Mouse (Mus musculus) 416B (cell line): ENCODE data around the gene Nr1i3.
"Not testable (repeated sequence)": the region's sequence is repeated elsewhere in the genome, so short reads cannot be mapped to it uniquely, and the experiment has no call there.

Experiments
- DNase-seq: peaks from one replicate; pipeline ENCODE4 v3.0.0; 2011; ENCODE audit warnings: low read depth

Nr1i3 gene

GRCm38 (mm10) chr1:171230215-171230614 lies 16.4 kb downstream of the Nr1i3 start:
- DNase-seq: no peak

DNA sequence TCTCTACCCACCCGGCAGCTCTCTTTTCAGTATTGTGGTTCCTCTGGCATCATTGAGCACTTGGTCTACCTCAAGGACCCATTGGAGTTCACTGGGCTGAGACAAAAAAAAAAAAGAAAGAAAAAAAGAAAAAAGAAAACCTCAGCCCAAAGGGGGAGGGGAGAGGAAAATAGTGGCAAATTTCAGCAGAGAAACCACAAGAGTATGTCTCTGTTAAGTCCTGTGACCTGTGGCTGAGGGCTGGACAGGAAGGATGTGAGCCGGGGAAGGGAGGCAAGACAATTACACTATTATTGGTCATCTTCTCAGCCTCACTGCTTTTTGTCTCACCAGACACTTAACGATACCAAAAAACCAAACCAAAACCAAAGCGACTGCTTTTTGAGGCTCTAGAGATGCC lies 18.1 kb downstream of the Nr1i3 start:
- DNase-seq: peak; percentile 96

DNA sequence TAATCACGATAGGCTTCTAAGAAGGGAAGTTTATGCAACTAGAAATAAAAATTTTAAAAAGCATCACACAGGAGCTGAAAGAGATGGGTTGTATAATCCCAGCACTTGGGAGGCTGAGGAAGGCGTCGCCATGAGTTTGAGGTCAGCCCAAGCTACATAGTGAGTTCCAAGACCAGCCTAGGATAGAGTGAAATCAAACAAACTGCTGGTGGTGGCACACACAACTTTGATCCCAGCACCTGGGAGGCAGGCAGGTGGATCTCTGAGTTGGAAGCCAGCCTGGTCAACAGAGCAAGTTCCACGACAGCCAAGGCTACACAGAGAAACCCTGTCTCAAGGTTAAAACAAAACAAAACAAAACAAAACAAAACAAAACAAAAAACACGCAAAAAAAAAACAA lies 18.6 kb downstream of the Nr1i3 start:
- no peak for DNase-seq

- peak; percentile 54 for DNase-seq
These were observed 19.3 kb downstream of the Nr1i3 start for GRCm38 (mm10) chr1:171232800-171233730.

DNA sequence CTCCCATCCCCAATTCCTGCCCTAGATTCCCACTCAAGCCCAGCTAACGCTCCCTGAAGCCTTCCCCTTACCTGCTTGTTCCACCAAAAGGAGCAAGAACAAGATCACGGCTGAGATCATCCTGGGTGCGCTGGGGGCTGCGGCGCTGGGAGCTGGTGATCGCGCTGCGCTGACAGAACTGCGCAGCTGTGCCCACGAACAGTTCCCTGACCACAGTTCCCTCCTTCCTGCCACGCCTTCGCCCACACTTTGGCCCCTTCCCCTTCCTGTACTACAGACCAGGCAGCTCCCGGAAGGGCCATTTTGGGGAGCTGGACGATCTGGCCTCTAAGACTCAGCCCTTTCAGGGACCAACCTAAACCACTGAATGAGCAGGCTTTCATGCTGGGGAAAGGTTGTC lies 20.4 kb downstream of the Nr1i3 start, which contains the start of gene Fcer1g:
Gene Fcer1g, minus strand, starts transcription at position 240 of the 400 bp plus-strand sequence.
- DNase-seq: peak; percentile 91

- DNase-seq: no peak
These were observed 20.8 kb downstream of the Nr1i3 start for GRCm38 (mm10) chr1:171234538-171234937.

GRCm38 (mm10) chr1:171235791-171236190 lies 22.0 kb downstream of the Nr1i3 start:
- no peak for DNase-seq

DNA sequence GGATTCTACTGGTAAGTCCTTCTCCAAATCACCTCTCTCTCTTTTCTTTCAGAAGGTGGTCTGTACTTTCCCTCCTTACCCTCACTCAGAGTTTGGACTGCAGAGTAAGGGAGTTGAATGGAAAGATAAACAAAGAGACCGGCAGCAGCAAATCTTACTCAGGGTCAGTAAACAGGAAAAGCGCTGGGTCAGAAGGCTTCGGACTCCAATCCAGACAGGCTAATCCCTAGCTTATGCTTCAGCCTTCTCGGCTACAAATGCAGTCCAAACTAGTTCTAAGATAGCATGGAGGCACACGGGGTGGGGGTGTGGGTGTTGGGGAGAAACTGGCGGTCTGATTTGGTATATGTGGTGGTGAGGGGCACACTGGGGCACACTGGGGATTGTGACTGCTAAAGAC lies 23.7 kb downstream of the Nr1i3 start:
- DNase-seq: no peak

DNA sequence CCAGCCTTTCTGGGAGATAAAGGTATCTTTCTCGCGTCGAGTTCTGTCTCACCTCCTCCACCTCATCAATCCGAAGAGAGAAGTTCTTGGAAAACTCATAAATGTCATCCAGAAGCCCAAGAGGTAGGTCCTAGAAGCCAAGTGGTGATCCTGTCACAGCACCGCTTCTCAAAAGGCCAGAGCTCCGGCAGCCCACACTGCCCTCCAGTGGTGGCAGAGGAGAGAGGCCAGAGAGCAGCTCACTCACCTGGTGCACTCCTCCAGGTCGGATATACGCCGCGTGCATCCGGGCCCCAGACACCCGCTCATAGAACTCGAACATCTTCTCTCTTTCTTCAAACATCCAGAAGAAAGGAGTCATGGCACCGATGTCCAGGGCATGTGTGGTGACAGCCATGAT lies 24.7 kb downstream of the Nr1i3 start:
- peak; percentile 68 for DNase-seq

DNA sequence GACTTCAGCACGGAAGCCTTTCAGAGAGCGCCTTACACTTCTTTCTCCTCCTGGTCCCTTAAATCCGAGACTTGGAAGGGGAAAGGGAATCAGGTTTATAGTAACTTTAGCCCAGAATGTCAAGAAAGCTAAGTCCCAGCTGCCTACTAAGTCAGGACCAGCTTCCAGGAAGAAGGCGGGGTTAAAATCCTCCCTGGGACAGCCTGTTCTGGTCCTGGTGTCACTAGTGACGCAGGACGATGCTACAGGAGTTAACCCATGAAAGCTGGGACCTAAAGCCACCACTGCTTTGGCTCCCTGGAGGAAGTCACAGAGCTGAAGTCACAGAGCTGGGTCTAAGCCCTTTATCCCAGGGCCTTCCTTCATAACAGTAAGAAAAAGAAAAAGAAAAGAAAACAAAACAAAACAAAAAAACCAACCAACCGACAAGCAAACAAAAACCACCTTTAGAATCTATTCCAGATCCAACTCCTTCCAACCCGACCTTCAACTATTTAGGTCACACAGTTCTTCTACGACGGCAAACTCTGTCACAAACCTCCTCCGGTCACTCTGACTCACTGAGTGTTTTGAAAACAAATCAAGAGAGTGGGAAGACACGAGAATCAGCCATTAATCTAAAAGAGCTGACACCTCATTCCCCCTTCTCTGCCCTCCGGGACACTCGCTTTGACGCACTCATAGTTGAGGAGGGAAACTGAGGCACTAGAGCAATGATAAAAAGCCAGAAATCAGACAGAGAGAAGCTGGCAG lies 26.4 kb downstream of the Nr1i3 start:
- no peak for DNase-seq

DNA sequence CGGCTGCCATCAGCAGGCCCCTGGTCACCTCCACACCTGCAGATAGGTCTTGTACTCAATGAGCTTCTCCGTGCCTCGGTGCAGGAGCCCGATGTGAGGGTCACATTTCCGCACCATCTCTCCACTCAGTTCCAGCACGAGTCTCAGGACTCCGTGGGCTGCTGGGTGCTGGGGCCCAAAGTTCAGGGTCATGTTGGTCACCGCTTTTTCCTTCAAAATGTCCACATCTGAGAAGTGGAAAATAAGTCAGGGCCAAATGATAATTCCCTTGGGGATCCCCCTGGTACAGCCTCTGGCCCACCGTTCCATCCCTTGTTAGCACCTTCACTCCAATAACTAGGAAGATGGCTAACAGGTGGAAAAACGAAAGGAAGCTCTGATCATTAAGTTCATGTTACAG lies 27.1 kb downstream of the Nr1i3 start:
- DNase-seq: no peak

DNA sequence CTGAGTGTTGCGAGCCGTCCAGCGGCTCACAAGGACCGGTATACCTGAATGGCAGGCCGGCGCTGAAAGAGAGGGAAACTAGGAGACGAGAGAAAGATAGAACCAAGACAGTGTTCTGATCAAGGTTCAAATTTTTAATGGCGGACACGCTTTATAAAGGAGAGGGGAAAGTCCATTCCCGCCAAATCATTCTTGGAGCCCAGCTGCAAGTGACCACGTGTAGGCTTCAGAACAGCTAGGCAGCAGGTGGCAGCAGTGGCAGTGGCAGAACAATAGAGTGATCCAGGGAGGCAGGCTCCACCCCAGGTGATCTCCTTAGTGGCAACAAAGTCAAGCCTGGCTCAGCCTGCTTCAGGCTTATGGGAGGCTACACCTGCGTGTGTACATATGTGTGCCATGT lies 28.2 kb downstream of the Nr1i3 start:
- DNase-seq: not testable (repeated sequence)

DNA sequence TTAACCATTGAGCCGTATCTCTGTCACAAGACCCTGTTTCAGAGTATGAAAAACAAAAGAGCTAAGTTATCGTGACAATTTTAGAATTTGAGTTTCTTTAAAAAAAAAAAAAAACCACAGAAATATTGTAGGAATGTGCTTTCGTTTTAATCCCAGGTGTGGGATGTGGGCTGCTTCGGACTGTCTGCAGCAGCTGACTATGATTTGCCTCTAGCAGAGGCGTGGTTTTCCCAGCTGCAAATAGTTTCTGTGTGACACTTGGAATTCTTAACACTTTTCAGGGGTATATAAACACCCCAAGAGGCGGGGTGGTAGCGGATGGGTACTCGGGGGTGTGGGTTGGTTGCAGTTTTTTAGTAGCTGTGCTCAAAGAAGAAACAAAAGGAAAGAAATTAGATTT lies 31.6 kb downstream of the Nr1i3 start:
- DNase-seq: no peak

DNA sequence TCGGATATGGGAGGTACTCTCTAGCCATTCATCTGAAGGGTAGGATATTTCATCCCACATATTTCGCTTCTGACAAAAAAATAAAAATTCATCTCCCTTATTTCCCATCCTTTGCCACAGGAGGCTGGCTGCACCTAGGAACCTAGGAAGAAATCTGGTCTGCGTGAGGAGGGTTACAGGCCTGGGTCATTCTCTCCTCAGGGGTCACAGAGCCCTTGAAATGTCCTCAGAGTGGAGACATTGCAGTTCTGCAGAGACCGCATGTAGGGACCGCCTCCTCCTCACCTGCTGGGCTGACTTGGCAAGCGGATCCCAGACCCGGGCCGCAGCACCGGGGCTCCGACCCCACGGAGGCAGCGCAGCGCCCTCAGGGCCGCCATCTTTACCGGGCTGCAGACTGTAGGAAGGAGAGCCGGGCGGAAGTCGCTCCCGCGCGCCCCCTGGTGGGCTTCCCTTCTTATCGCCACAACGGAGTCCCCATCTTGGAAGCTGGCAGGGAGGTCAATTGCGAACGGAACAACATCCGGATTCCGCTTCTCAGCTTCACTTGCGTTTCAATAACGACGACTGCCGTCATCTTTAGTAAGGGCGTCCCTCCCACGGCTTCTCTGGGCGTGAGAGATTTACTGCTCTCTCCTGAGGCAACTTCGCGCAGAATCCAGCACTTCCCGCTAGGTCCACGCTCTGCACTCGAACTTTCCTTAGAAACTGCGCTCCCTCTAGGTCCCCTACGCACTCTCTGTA lies 33.1 kb downstream of the Nr1i3 start:
- peak; percentile 99 for DNase-seq

DNA sequence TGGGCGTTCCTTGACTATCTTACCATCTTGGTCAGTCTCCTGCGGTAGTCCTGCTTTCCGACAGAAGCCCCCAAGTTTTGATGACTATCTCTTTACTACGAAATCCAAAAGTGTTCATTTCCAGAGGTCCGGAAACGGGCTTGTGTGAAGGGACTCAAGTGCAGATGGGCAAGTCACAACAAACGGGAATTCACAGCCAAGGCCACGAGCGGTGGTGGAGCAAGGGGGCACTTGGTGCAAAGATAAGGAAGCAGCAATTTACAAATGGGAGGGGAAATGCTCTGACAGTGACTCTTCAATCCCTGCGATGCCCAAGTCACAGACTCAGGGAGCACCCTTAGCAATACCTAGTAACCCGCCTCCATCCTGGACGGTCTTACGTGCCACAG lies 33.7 kb downstream of the Nr1i3 start:
- no peak for DNase-seq

DNA sequence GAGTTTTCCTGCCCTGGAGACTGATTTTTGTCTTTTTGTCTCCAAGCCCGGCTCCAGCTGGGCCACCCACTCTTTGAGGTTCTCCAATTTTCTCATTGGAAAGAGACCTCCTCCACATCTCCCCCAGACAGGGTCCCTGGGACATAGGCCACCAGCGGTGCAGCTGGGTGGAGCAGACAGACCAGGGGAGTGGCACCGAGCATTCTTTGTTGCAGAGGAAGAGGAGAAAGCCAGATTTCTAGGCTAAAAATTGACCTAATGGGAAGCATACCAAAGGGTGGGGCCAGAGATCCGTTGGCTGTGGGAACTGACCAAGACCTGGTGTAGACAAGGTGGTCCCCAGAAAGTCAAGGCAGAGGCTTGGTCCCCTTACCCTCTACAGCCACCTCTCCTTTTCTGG lies 34.1 kb downstream of the Nr1i3 start:
- DNase-seq: peak; percentile 44

DNA sequence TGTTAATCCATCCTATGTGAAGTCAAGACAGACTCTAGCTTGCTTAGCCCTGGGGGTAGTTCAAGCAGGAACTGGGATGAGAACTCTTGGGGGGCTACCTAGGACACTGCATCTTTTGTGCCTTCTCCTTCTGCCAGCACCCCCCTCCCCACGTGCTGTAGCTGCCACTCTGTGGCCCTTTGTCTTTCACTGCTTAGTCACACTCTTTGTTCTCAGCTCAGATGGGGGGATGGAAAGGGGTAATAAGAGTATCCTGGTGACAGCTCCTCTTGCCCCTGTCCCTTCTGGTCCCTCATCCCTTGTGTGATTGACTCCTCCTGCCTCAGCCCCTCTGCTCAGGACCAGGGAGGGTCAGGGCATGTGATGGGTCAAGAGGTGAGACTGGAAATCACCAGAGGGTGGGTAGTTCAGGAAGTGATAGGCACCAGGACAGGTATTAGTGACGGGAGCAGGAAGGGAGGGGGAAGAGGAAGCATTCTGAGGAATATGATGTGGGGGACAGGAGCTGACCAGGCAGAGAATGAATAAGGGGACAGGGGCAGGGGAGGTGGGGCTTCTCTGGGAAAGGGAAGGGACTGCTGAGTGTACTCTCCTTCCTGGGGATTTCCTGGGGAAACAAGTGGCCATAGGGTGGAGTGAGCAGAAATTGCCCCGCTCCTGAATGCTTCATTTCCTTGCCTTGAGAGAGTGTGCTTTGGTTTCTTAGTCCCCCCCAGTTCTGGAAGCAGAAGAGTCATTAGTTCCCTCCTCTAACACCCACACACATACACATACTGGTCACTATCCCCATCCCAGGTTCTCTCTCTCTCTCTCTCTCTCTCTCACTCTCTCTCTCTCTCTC lies 34.8 kb downstream of the Nr1i3 start:
- peak; percentile 65 for DNase-seq

- DNase-seq: no peak
These were observed 36.3 kb downstream of the Nr1i3 start, which contains the start of gene Adamts4 for GRCm38 (mm10) chr1:171249913-171250600. Adamts4 (plus strand) TSS chr1:171250421.

DNA sequence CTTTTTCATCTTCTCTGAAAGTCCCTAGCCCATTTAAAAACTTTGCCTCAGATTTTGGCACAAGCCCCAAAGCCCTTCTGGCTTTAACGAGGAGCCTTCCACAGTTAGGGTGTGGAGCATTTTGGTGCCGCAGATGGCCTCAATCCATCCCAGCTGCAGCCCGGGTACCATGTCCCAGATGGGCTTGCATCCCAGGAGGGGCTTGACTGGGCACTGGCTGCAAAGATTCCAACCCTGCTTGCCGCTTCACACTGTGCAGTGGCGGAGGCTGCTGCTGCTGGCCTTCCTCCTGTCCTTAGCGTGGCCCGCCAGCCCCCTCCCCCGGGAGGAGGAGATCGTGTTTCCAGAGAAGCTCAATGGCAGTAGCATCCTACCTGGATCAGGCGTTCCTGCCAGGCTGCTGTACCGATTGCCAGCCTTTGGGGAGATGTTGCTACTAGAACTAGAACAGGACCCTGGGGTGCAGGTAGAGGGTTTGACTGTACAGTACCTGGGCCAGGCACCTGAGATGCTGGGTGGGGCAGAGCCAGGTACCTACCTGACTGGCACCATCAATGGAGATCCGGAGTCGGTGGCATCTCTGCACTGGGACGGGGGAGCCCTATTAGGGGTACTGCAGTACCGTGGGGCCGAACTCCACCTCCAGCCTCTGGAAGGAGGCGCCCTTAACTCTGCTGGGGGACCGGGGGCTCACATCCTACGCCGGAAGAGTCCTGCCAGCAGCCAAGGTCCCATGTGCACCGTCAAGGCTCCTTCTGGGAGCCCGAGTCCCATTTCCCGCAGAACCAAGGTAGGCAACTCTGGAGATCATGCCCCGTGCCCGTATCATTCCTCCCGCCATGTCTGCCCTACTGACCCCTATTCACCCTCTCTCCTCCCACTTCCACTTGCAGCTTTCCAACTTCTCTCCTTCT lies 37.2 kb downstream of the Nr1i3 start, which contains the start of gene Ndufs2:
Gene Ndufs2, minus strand, starts transcription at position 709 of the 914 bp plus-strand sequence.
- DNase-seq: no peak
